Mouse (Mus musculus) sigmoid colon, adult 10 weeks (tissue): ENCODE measurements around the gene Slc17a1. TPM values are rescaled to one million over a fixed set of nuclear protein-coding genes. Genes with fewer than 3 reads are reported as not detected.

ENCODE experiments used
- polyA plus RNA-seq: library from polyadenylated mRNA; stranded (reverse); fragments of 350-450 nt; fragmentation: Illumina TruSeq; extraction: RNeasy Lipid Tissue Mini Kit (QIAGEN cat#74804); gene quantifications from one replicate; pipeline ENCODE4 v1.2.3, GENCODE M21; 2014; ENCODE audit warnings: low read depth, low replicate concordance

Gene Slc17a1
- not detected for polyA plus RNA-seq

DNA sequence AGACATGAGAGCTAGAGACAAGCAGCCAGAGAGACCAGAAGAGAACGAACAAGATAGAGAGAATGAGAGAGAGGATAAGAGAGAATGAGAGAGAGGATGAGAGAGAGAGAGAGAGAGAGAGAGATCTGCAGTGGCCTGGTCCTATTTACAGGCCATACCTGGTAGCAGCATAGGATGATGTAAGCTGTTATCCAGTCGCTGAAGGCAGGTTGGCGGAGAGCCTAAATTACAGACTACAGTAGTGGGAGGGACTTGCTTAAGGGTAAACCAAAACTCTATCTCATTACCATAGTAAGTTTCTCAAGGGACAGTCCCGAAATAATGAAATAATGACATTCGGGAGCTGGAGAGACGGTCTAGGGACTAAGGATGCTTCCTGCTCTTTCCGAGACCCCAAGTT lies at the start of gene Slc17a1:
Gene Slc17a1, plus strand, starts transcription at position 346 of the 400 bp plus-strand sequence.

DNA sequence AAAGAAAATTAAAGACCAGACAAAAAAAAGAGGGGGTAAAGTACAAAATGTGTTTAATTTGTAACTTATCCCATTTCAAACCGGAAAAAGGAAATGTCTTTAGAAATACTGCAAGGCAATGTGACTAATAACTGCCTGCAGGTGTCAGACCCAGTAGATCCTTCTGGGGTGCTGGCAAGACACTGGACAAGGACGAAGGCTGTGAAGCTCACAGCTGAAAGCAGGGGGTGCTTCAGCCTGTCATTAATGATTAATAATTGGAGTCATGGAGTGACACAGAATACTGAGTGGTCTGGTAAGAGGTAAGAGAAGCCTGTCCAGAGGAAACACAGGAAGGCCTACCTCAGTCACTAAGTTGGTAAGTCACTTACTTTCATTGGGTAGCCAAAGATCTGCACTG lies 28.2 kb upstream of the Slc17a1 start, which contains the start of gene Slc17a3:
Gene Slc17a3, plus strand, starts transcription at position 127 of the 400 bp plus-strand sequence.

DNA sequence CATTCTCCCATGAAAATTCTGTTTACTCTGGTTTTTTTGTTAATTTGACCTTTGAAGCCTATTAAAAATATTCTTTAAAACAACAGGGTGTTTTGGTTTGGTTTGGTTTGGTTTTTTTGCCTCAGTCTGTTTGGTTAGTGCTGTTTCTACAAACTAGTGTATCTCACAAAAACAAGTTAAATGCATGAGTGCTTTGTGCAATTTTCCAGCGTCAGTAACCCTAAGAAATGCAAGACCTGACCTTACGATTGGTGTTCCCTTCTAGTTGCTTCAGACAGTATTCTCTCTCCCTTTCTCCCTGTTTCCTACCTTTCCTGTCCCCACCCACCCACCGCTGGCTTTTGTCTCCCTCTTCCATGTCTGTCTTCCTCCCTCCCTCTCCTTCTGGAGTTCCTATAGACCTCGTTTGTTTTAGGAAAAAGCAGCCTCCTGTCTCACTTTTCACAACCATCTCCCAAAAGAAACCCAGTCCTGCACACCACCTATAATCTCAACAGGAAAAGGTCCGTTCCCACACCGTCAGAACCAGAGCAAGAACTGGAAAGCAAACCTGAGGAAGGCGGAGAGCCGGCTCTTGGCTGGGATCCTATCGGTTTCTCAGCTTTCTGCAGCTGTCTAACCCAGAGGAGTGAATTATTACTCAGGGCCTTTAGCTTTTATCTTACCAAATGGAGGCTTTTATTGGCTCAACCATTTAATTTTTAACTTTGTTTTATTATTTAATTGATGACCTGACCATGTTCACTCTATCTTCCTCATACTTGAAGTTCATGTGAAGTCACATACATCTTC lies 47.0 kb downstream of the Slc17a1 start, which contains the start of gene Slc17a4:
Gene Slc17a4, minus strand, starts transcription at position 634 of the 792 bp plus-strand sequence.

DNA sequence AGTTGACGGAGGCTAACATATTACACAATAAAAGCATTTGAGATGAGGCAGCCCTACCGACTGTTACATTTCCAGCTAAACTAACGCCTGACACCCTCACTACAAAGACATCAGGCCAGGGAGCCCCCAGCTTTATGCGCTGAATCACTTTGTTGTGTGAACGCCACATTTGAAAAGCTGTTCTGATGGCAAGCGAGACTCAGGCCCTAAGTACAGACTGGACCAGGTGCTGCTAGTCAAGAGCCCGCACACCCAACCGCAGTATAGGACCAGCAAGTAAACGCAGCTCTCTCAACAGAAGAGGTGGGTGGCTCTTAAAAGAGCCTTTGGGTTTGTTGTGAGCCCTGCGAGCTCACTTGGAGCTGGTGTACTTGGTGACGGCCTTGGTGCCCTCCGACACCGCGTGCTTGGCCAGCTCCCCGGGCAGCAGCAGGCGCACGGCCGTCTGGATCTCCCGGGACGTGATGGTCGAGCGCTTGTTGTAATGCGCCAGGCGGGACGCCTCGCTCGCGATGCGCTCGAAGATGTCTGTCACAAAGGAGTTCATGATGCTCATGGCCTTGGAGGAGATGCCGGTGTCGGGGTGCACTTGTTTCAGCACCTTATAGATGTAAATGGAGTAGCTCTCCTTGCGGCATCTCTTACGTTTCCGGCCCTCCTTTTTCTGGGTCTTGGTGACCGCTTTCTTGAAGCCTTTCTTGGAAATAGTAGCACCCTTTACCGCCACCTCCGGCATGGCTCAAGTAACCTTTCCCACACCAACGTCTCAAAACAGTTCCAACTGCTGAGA lies 66.1 kb downstream of the Slc17a1 start, which contains the start of gene Hist1h2ba:
Gene Hist1h2ba, minus strand, starts transcription at position 736 of the 790 bp plus-strand sequence.

DNA sequence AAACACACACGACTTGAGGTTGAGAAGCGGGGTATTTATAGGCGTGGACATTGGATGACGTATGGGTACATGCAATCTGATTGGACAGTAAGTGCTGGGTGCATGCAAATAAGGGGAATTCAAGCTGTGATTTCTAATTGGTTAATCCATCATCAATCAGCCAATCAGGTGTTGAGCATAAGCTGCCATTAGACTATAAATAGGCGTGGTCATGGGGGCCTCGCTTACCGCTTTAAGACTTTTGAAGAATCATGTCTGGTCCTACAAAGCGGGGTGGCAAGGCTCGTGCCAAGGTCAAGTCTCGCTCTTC lies 66.6 kb downstream of the Slc17a1 start, which contains the start of gene Hist1h2aa:
Gene Hist1h2aa, plus strand, starts transcription at position 252 of the 310 bp plus-strand sequence.

Other genes starting within 250 kb of the Slc17a1 start
- 16.9 TPM for gene Hist1h2be, start 246.6 kb upstream of the Slc17a1 start, polyA plus RNA-seq
- gene Hist1h1e, start 245.2 kb upstream of the Slc17a1 start, polyA plus RNA-seq = 6.3 TPM
- 9.6 TPM for gene Hist1h2ac, start 183.8 kb upstream of the Slc17a1 start, polyA plus RNA-seq
- gene Hist1h2bc, start 183.6 kb upstream of the Slc17a1 start, polyA plus RNA-seq = 364 TPM
- not detected for gene Hist1h1t, start 171.9 kb upstream of the Slc17a1 start, polyA plus RNA-seq
- 2.2 TPM for gene Hist1h4c, start 169.3 kb upstream of the Slc17a1 start, polyA plus RNA-seq
- 13.2 TPM for gene Hfe, start 156.9 kb upstream of the Slc17a1 start, polyA plus RNA-seq
- 96.7 TPM for gene Hist1h1c, start 128.9 kb upstream of the Slc17a1 start, polyA plus RNA-seq
- gene Hist1h3c, start 122.1 kb upstream of the Slc17a1 start, polyA plus RNA-seq = not detected
- gene Hist1h2bb, start 121.0 kb upstream of the Slc17a1 start, polyA plus RNA-seq = not detected
- not detected for gene Hist1h2ab, start 116.6 kb upstream of the Slc17a1 start, polyA plus RNA-seq
- gene Hist1h3b, start 115.5 kb upstream of the Slc17a1 start, polyA plus RNA-seq = not detected
- not detected for gene Hist1h4b, start 110.7 kb upstream of the Slc17a1 start, polyA plus RNA-seq
- not detected for gene Hist1h4a, start 106.5 kb upstream of the Slc17a1 start, polyA plus RNA-seq
- not detected for gene Hist1h3a, start 105.4 kb upstream of the Slc17a1 start, polyA plus RNA-seq
- not detected for gene Hist1h1a, start 104.1 kb upstream of the Slc17a1 start, polyA plus RNA-seq
- gene Trim38, start 97.8 kb upstream of the Slc17a1 start, polyA plus RNA-seq = 1.1 TPM
- gene Slc17a2, start 60.8 kb upstream of the Slc17a1 start, polyA plus RNA-seq = 0.76 TPM
- gene Slc17a3, start 28.3 kb upstream of the Slc17a1 start, polyA plus RNA-seq = 0.25 TPM
- 85.4 TPM for gene Slc17a4, start 47.3 kb downstream of the Slc17a1 start, polyA plus RNA-seq
- gene Hist1h2ba, start 66.4 kb downstream of the Slc17a1 start, polyA plus RNA-seq = not detected
- not detected for gene Hist1h2aa, start 66.7 kb downstream of the Slc17a1 start, polyA plus RNA-seq
- gene Scgn, start 123.5 kb downstream of the Slc17a1 start, polyA plus RNA-seq = 8.8 TPM